Comparison of ENCODE assay signal across 25 mouse cellular contexts in the genomic region with DNA sequence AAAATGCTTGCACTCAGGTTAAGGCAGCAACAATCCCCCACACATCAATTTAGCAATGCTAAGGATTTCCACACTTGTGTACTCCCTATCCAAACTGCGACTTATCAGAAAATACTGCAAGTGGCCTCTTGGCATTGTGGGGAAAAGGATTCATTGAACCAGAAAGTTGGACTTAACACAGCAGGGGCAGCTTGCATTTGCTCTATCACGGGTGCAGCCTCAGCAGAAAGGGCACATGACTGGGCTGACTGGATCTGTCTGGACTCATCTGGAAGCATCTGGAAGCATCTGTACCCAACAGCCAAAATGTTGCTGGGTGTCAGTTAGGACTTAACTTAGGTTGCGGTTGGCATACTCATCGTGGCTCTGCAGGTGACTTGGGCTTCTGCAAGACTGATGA.
DNase-seq lines count a peak whose midpoint lies in the region; ATAC-seq and TF ChIP-seq lines count a peak whose summit lies in the region.
"Had no signal": no experiment of that assay in that cellular context is flagged by ENCODE, and none has a peak within 500 bp of the region (broad histone marks: within the 10 kb centered on the region; RNA-seq: fewer than 3 reads in every experiment).

No protein-coding gene starts in this region.

- peak; percentile 69 for DNase-seq in kidney, adult 18-20 months
- peak; percentile 81 to 84 for DNase-seq in kidney, adult 8-10 months
- no peak for DNase-seq in kidney, postnatal 0 days (ENCODE audit: low spot score)
- peak; percentile 76 to 88 for DNase-seq in kidney, postnatal 25 days
- DNase-seq in gastrocnemius, postnatal 4 days (ENCODE audit: low spot score in 2 of 2) = no peak
- DNase-seq: adrenal gland, postnatal 10 days; adrenal gland, postnatal 36 days; B cell, adult 2 months; cerebellum, adult 18-20 months; cerebellum, adult 9-10 months; cerebellum, postnatal 14 days; gastrocnemius, postnatal 25 days; heart, adult 2 months had no signal

- no peaks in the 10 kb centered on the region for H3K36me3 ChIP-seq in kidney, embryonic 16.5 days (ENCODE audit: insufficient read depth, low read length)
- no peaks in the 10 kb centered on the region for H3K36me3 ChIP-seq in kidney, postnatal 0 days (ENCODE audit: insufficient read depth, low read length)
- no peaks in the 10 kb centered on the region for H3K36me3 ChIP-seq in intestine, embryonic 16.5 days (ENCODE audit: control insufficient read depth, insufficient read depth, low read length)
- H3K36me3 ChIP-seq: embryonic facial prominence, embryonic 12.5 days; embryonic facial prominence, embryonic 15.5 days; forebrain, embryonic 12.5 days; forebrain, embryonic 15.5 days; G1E; hindbrain, embryonic 12.5 days; hindbrain, embryonic 15.5 days had no signal

- no peaks in the 10 kb centered on the region for H3K9me3 ChIP-seq in kidney, embryonic 16.5 days (ENCODE audit: low read length)
- no peaks in the 10 kb centered on the region for H3K9me3 ChIP-seq in kidney, postnatal 0 days (replicated peaks; ENCODE audit: low read length)
- H3K9me3 ChIP-seq in intestine, embryonic 16.5 days (ENCODE audit: control insufficient read depth, low read length) = no peaks in the 10 kb centered on the region
- H3K9me3 ChIP-seq: embryonic facial prominence, embryonic 12.5 days; embryonic facial prominence, embryonic 15.5 days; forebrain, embryonic 12.5 days; forebrain, embryonic 15.5 days; G1E; hindbrain, embryonic 12.5 days; hindbrain, embryonic 15.5 days had no signal

- no peaks in the 10 kb centered on the region for H3K4me1 ChIP-seq in kidney, embryonic 16.5 days (ENCODE audit: insufficient read depth, low read length)
- no peaks in the 10 kb centered on the region for H3K4me1 ChIP-seq in kidney, postnatal 0 days (replicated peaks; ENCODE audit: insufficient read depth, low read length)
- H3K4me1 ChIP-seq in intestine, embryonic 16.5 days (ENCODE audit: control insufficient read depth, insufficient read depth, low read length) = no peaks in the 10 kb centered on the region
- H3K4me1 ChIP-seq: embryonic facial prominence, embryonic 12.5 days; embryonic facial prominence, embryonic 15.5 days; hindbrain, embryonic 12.5 days had no signal

- WGBS in kidney, embryonic 16.5 days = 84% methylated on average over 4 of the region's 4 CpGs
- 80% methylated on average over 4 of the region's 4 CpGs for WGBS in kidney, postnatal 0 days
- WGBS in intestine, embryonic 16.5 days = 89% methylated on average over 4 of the region's 4 CpGs

- ATAC-seq in kidney, embryonic 16.5 days (ENCODE audit: low FRiP score, low TSS enrichment) = no peak
- peak; percentile 49; the same call in 1 of the 2 replicates for ATAC-seq in kidney, postnatal 0 days (replicated peaks; ENCODE audit: low FRiP score, low read depth)
- no peak for ATAC-seq in intestine, embryonic 16.5 days
- ATAC-seq: forebrain, embryonic 15.5 days; Patski had no signal

- no peak overlapping the region for H3K4me2 ChIP-seq in kidney, embryonic 16.5 days (replicated peaks; ENCODE audit: low read depth, low read length)
- no peak overlapping the region for H3K4me2 ChIP-seq in kidney, postnatal 0 days (ENCODE audit: low read length)
- H3K4me2 ChIP-seq in intestine, embryonic 16.5 days (ENCODE audit: low read depth, low read length) = no peak overlapping the region
- H3K4me2 ChIP-seq: embryonic facial prominence, embryonic 12.5 days; embryonic facial prominence, embryonic 15.5 days; forebrain, embryonic 12.5 days; forebrain, embryonic 15.5 days; heart, embryonic 11.5 days; hindbrain, embryonic 12.5 days; hindbrain, embryonic 15.5 days had no signal

- no peak overlapping the region for H3K9ac ChIP-seq in kidney, embryonic 16.5 days (replicated peaks; ENCODE audit: low read length)
- no peak overlapping the region for H3K9ac ChIP-seq in kidney, postnatal 0 days (ENCODE audit: low read depth, low read length)
- no peak overlapping the region for H3K9ac ChIP-seq in intestine, embryonic 16.5 days (ENCODE audit: low read depth, low read length)
- H3K9ac ChIP-seq: embryonic facial prominence, embryonic 12.5 days; embryonic facial prominence, embryonic 15.5 days; forebrain, embryonic 12.5 days; forebrain, embryonic 15.5 days; hindbrain, embryonic 12.5 days; hindbrain, embryonic 15.5 days had no signal

- H3K27me3 ChIP-seq in kidney, embryonic 16.5 days (ENCODE audit: insufficient read depth, low read length) = no peaks in the 10 kb centered on the region
- no peaks in the 10 kb centered on the region for H3K27me3 ChIP-seq in kidney, postnatal 0 days (ENCODE audit: insufficient read depth, low read length)
- no peaks in the 10 kb centered on the region for H3K27me3 ChIP-seq in intestine, embryonic 16.5 days (replicated peaks; ENCODE audit: control insufficient read depth, insufficient read depth, low read length)
- H3K27me3 ChIP-seq: CH12.LX; embryonic facial prominence, embryonic 12.5 days; embryonic facial prominence, embryonic 15.5 days; forebrain, embryonic 12.5 days; forebrain, embryonic 15.5 days; hindbrain, embryonic 12.5 days; hindbrain, embryonic 15.5 days; Patski had no signal

- H3K27ac ChIP-seq in kidney, embryonic 16.5 days (ENCODE audit: low read length) = no peak overlapping the region
- no peak overlapping the region for H3K27ac ChIP-seq in kidney, postnatal 0 days
- H3K27ac ChIP-seq in intestine, embryonic 16.5 days (ENCODE audit: low read length) = no peak overlapping the region
- H3K27ac ChIP-seq: embryonic facial prominence, embryonic 12.5 days; embryonic facial prominence, embryonic 15.5 days; forebrain, embryonic 12.5 days; forebrain, embryonic 15.5 days; heart, adult 2 months; hindbrain, embryonic 12.5 days; hindbrain, embryonic 15.5 days had no signal

- no peak overlapping the region for H3K4me3 ChIP-seq in kidney, embryonic 16.5 days (ENCODE audit: low read length)
- H3K4me3 ChIP-seq in kidney, postnatal 0 days (replicated peaks; ENCODE audit: low read depth, low read length) = no peak overlapping the region
- H3K4me3 ChIP-seq in intestine, embryonic 16.5 days (ENCODE audit: low read length) = no peak overlapping the region
- H3K4me3 ChIP-seq: embryonic facial prominence, embryonic 12.5 days; embryonic facial prominence, embryonic 15.5 days; forebrain, embryonic 12.5 days; forebrain, embryonic 15.5 days; heart, adult 2 months; hindbrain, embryonic 12.5 days; hindbrain, embryonic 15.5 days had no signal

- TF ChIP-seq CTCF in kidney, postnatal 0 days (IDR thresholded peaks at IDR 0.05; ENCODE audit: low read depth) = no peak

Comparison
In these comparisons a context has a peak if more than half of its experiments do, and no peak if none do; other contexts are left out.
1. DNase-seq: peak in kidney, adult 18-20 months (single experiment), kidney, adult 8-10 months (2 of 2) and kidney, postnatal 25 days (2 of 2); none in kidney, postnatal 0 days (single experiment) and gastrocnemius, postnatal 4 days (0 of 2).